Mouse (Mus musculus) heart, embryonic 14.5 days (tissue): ENCODE measurements at regions not wholly inside any gene's neighbourhood (a gene's known extent, or its start where the extent isn't known, plus 50 kb on each side); places are given as distances from the start of the nearest gene placed in this dataset.
A peak's percentile ranks its signal among the peaks of the same experiment; 100 is the strongest.

ENCODE experiments used
- ATAC-seq: fragments of 200-750 bp; cut with Nextera tagmentation; 2 replicates; pipeline ENCODE4 v1.8.0; 2017; ENCODE audit warnings: low read depth, moderate TSS enrichment; ENCODE audit not compliant: insufficient number of reproducible peaks, insufficient read depth, low FRiP score
- H3K27ac ChIP-seq, 2 experiments: fragments of 200-500 bp in 1 of 2; fragments of 300-500 bp in 1 of 2; sonication (generic) in 1 of 2; replicated peaks in 1 of 2; 2 replicates each; pipeline ENCODE4 v1.5.1; 2012 to 2014; ENCODE audit warnings: low read depth in 2 of 2, low read length in 2 of 2, control low read depth in 1 of 2, mild to moderate bottlenecking in 1 of 2, mixed read lengths in 1 of 2; ENCODE audit not compliant: control insufficient read depth in 1 of 2, insufficient read depth in 1 of 2
- H3K27me3 ChIP-seq: fragments of 300-500 bp; sonication (generic); 2 replicates; pipeline ENCODE4 v1.6.1; 2014; ENCODE audit warnings: mild to moderate bottlenecking, low read length, control low read depth; ENCODE audit not compliant: control insufficient read depth, insufficient read depth
- H3K36me3 ChIP-seq: fragments of 300-500 bp; sonication (generic); 2 replicates; pipeline ENCODE4 v1.6.1; 2014; ENCODE audit warnings: mild to moderate bottlenecking, control low read depth, low read length, mixed read lengths; ENCODE audit not compliant: control insufficient read depth, insufficient read depth
- H3K4me1 ChIP-seq, 2 experiments: fragments of 200-500 bp in 1 of 2; fragments of 300-500 bp in 1 of 2; sonication (generic) in 1 of 2; 2 replicates each; pipeline ENCODE4 v1.6.1; 2012 to 2014; ENCODE audit warnings: low read length in 2 of 2, control low read depth in 1 of 2, mixed read lengths in 1 of 2; ENCODE audit not compliant: control insufficient read depth in 2 of 2, insufficient read depth in 2 of 2
- H3K4me2 ChIP-seq: fragments of 300-500 bp; sonication (generic); 2 replicates; pipeline ENCODE4 v1.6.1; 2014; ENCODE audit warnings: mild to moderate bottlenecking, low read length
- H3K4me3 ChIP-seq, 2 experiments: fragments of 200-500 bp in 1 of 2; fragments of 300-500 bp in 1 of 2; sonication (generic) in 1 of 2; 2 replicates each; pipeline ENCODE4 v1.5.1; 2012 to 2014; ENCODE audit warnings: low read length in 2 of 2, mild to moderate bottlenecking in 2 of 2, control low read depth in 1 of 2, low read depth in 1 of 2, moderate library complexity in 1 of 2; ENCODE audit not compliant: control insufficient read depth in 1 of 2, insufficient read depth in 1 of 2
- H3K9ac ChIP-seq: fragments of 300-500 bp; sonication (generic); 2 replicates; pipeline ENCODE4 v1.6.1; 2014; ENCODE audit warnings: mild to moderate bottlenecking, low read length
- H3K9me3 ChIP-seq: fragments of 300-500 bp; sonication (generic); 2 replicates; pipeline ENCODE4 v1.6.1; 2016; ENCODE audit warnings: low read length, control low read depth; ENCODE audit not compliant: control insufficient read depth
- WGBS: fragments of 180-500 bp; shearing (Covaris S2); extraction: QIAGEN DNeasy Blood & Tissue Kit; methylation state at CpG from one replicate; pipeline ENCODE4 v1.1.7; 2014; 5-methylcytosine and 5-hydroxymethylcytosine counted together

GRCm38 (mm10) chr5:148820476-148820875, 108.6 kb downstream of the Katnal1 start:
- Histone ChIP-seq H3K36me3 (no peaks in the 10 kb centered on the region), H3K27me3 (peaks cover 4% of the 10 kb centered on the region; the same call in 1 of the 2 replicates), H3K9me3 (no peaks in the 10 kb centered on the region), H3K9ac (no peak overlapping the region), H3K4me3 (no peak overlapping the region), H3K4me2 (peak overlapping the region; percentile 19), H3K4me1 (peaks cover 11 to 17% of the 10 kb centered on the region in 2 experiments), H3K27ac (no peak overlapping the region)
- no peak for ATAC-seq
- 30% methylated on average over 20 of the region's 20 CpGs for WGBS

GRCm38 (mm10) chr5:148819423-148819822, 109.7 kb downstream of the Katnal1 start:
- peaks cover 11 to 17% of the 10 kb centered on the region in 2 experiments for H3K4me1 ChIP-seq
- no peaks in the 10 kb centered on the region for H3K36me3 ChIP-seq
- H3K4me2 ChIP-seq = no peak overlapping the region
- ATAC-seq = no peak
- H3K9ac ChIP-seq = no peak overlapping the region
- WGBS = 30% methylated on average over 6 of the region's 6 CpGs
- H3K4me3 ChIP-seq = no peak overlapping the region
- H3K27ac ChIP-seq = no peak overlapping the region
- H3K9me3 ChIP-seq = no peaks in the 10 kb centered on the region
- H3K27me3 ChIP-seq = peaks cover 4% of the 10 kb centered on the region; the same call in 1 of the 2 replicates

- Histone ChIP-seq H3K27me3 (peaks cover 4% of the 10 kb centered on the region; the same call in 1 of the 2 replicates), H3K36me3 (no peaks in the 10 kb centered on the region), H3K27ac (no peak overlapping the region), H3K4me1 (peaks cover 11 to 17% of the 10 kb centered on the region in 2 experiments), H3K4me2 (no peak overlapping the region), H3K4me3 (no peak overlapping the region), H3K9me3 (no peaks in the 10 kb centered on the region), H3K9ac (no peak overlapping the region)
- WGBS = 23% methylated on average over 2 of the region's 2 CpGs
- no peak for ATAC-seq
Observed at GRCm38 (mm10) chr5:148818746-148819145, 110.4 kb downstream of the Katnal1 start.

- H3K4me3 ChIP-seq = no peak overlapping the region
- no peaks in the 10 kb centered on the region for H3K36me3 ChIP-seq
- no peak overlapping the region for H3K9ac ChIP-seq
- 73% methylated on average over 9 of the region's 9 CpGs for WGBS
- no peak overlapping the region for H3K27ac ChIP-seq
- no peak overlapping the region for H3K4me2 ChIP-seq
- H3K4me1 ChIP-seq = peaks cover 16 to 23% of the 10 kb centered on the region in 2 experiments
- no peaks in the 10 kb centered on the region for H3K27me3 ChIP-seq
- H3K9me3 ChIP-seq = no peaks in the 10 kb centered on the region
- ATAC-seq = no peak
Observed at GRCm38 (mm10) chr5:148812840-148813239, 116.3 kb downstream of the Katnal1 start.

GRCm38 (mm10) chr5:148812016-148812415, 117.1 kb downstream of the Katnal1 start:
- Histone ChIP-seq H3K4me3 (no peak overlapping the region), H3K9ac (no peak overlapping the region), H3K27me3 (no peaks in the 10 kb centered on the region), H3K27ac (no peak overlapping the region), H3K36me3 (no peaks in the 10 kb centered on the region), H3K4me1 (peaks cover 16 to 23% of the 10 kb centered on the region in 2 experiments), H3K9me3 (peaks cover 6% of the 10 kb centered on the region), H3K4me2 (no peak overlapping the region)
- 11% methylated on average over 13 of the region's 13 CpGs for WGBS
- ATAC-seq = no peak

GRCm38 (mm10) chr5:148809485-148809884, 119.6 kb downstream of the Katnal1 start:
- peaks cover 6% of the 10 kb centered on the region for H3K9me3 ChIP-seq
- peak; percentile 52 for ATAC-seq
- peak overlapping the region; percentile 59 for H3K4me2 ChIP-seq
- peak overlapping the region; percentile 39; the same call in 1 of the 2 replicates for H3K9ac ChIP-seq
- H3K27ac ChIP-seq = peak overlapping the region; percentile 79 to 92
- 15% methylated on average over 3 of the region's 3 CpGs for WGBS
- H3K4me3 ChIP-seq = peak overlapping the region in 1 of 2 experiments; percentile 2; a peak in 1 of 4 replicates
- no peaks in the 10 kb centered on the region for H3K27me3 ChIP-seq
- H3K36me3 ChIP-seq = no peaks in the 10 kb centered on the region
- H3K4me1 ChIP-seq = peaks cover 16 to 23% of the 10 kb centered on the region in 2 experiments

GRCm38 (mm10) chr5:148809055-148809454, 120.1 kb downstream of the Katnal1 start:
- peak overlapping the region; percentile 59 for H3K4me2 ChIP-seq
- peak; percentile 66 for ATAC-seq

GRCm38 (mm10) chr5:148808426-148808825, 120.7 kb downstream of the Katnal1 start:
- Histone ChIP-seq H3K27ac (no peak overlapping the region), H3K9me3 (peaks cover 6% of the 10 kb centered on the region), H3K4me3 (no peak overlapping the region), H3K9ac (no peak overlapping the region), H3K4me1 (peaks cover 16 to 25% of the 10 kb centered on the region in 2 experiments), H3K4me2 (peak overlapping the region; percentile 59), H3K36me3 (no peaks in the 10 kb centered on the region), H3K27me3 (no peaks in the 10 kb centered on the region)
- ATAC-seq = no peak
- 2% methylated on average over 4 of the region's 4 CpGs for WGBS

More at GRCm38 (mm10) chr5:148809055-148809454, 120.1 kb downstream of the Katnal1 start:
- Histone ChIP-seq H3K27ac (peak overlapping the region; percentile 20 to 92), H3K4me3 (peak overlapping the region in 1 of 2 experiments; percentile 2; a peak in 1 of 4 replicates), H3K9me3 (peaks cover 6% of the 10 kb centered on the region), H3K27me3 (no peaks in the 10 kb centered on the region), H3K36me3 (no peaks in the 10 kb centered on the region), H3K4me1 (peaks cover 16 to 23% of the 10 kb centered on the region in 2 experiments), H3K9ac (peak overlapping the region; percentile 14; the same call in 1 of the 2 replicates)
- WGBS = 8% methylated on average over 10 of the region's 10 CpGs
